Mouse (Mus musculus): ENCODE measurements around the gene Bcap29.
A peak's percentile ranks its signal among the peaks of the same experiment; 100 is the strongest.
"Not testable (repeated sequence)": the region's sequence is repeated elsewhere in the genome, so short reads cannot be mapped to it uniquely, and the experiment has no call there.

Bcap29 gene

GRCm38 (mm10) chr12:31634343-31635239, at the start of gene Bcap29:
Gene Bcap29 (minus strand): TSS chr12:31634658.
- peak; percentile 59 for DNase-seq (ENCODE audit: low read depth, low spot score)

GRCm38 (mm10) chr12:31667187-31667586, 32.7 kb upstream of the Bcap29 start:
- DNase-seq (ENCODE audit: low read depth, low spot score) = no peak

GRCm38 (mm10) chr12:31665999-31666398, 31.5 kb upstream of the Bcap29 start:
- no peak for DNase-seq (ENCODE audit: low read depth, low spot score)

- no peak for DNase-seq (ENCODE audit: low read depth, low spot score)
Measured at GRCm38 (mm10) chr12:31656841-31657240, 22.4 kb upstream of the Bcap29 start.

- DNase-seq (ENCODE audit: low read depth, low spot score) = no peak
Measured at GRCm38 (mm10) chr12:31654965-31655477, 20.6 kb upstream of the Bcap29 start.

GRCm38 (mm10) chr12:31654197-31654964, 19.9 kb upstream of the Bcap29 start, which contains the start of the genes Dus4l and Cog5:
Gene Dus4l (minus strand): TSS chr12:31654826.
Gene Cog5 (plus strand): TSS chr12:31654869.
- DNase-seq (ENCODE audit: low read depth, low spot score) = peak; percentile 89

- peak; percentile 34 for DNase-seq (ENCODE audit: low read depth, low spot score)
Measured at GRCm38 (mm10) chr12:31653611-31654010, 19.2 kb upstream of the Bcap29 start.

GRCm38 (mm10) chr12:31635240-31635607, 766 bp upstream of the Bcap29 start:
- DNase-seq (ENCODE audit: low read depth, low spot score) = no peak

GRCm38 (mm10) chr12:31633970-31634342, 502 bp downstream of the Bcap29 start:
- peak; percentile 52 for DNase-seq (ENCODE audit: low read depth, low spot score)

- DNase-seq (ENCODE audit: low read depth, low spot score) = not testable (repeated sequence)
Measured at GRCm38 (mm10) chr12:31628396-31628795, 6.1 kb downstream of the Bcap29 start.

GRCm38 (mm10) chr12:31625016-31625415, 9.4 kb downstream of the Bcap29 start:
- DNase-seq (ENCODE audit: low read depth, low spot score) = no peak

GRCm38 (mm10) chr12:31620106-31620505, 14.4 kb downstream of the Bcap29 start:
- DNase-seq (ENCODE audit: low read depth, low spot score) = no peak

GRCm38 (mm10) chr12:31613353-31613752, 21.1 kb downstream of the Bcap29 start:
- DNase-seq (ENCODE audit: low read depth, low spot score) = no peak

GRCm38 (mm10) chr12:31608138-31608537, 26.3 kb downstream of the Bcap29 start:
- DNase-seq (ENCODE audit: low read depth, low spot score) = no peak

- DNase-seq (ENCODE audit: low read depth, low spot score) = no peak
Measured at GRCm38 (mm10) chr12:31604894-31605293, 29.6 kb downstream of the Bcap29 start.

GRCm38 (mm10) chr12:31603586-31603985, 30.9 kb downstream of the Bcap29 start:
- DNase-seq (ENCODE audit: low read depth, low spot score) = no peak

GRCm38 (mm10) chr12:31594296-31594695, 40.2 kb downstream of the Bcap29 start:
- no peak for DNase-seq (ENCODE audit: low read depth, low spot score)

GRCm38 (mm10) chr12:31592011-31592410, 42.4 kb downstream of the Bcap29 start:
- no peak for DNase-seq (ENCODE audit: low read depth, low spot score)

- DNase-seq (ENCODE audit: low read depth, low spot score) = peak; percentile 77
Measured at GRCm38 (mm10) chr12:31583726-31584125, 50.7 kb downstream of the Bcap29 start.

GRCm38 (mm10) chr12:31582081-31582480, 52.4 kb downstream of the Bcap29 start:
- peak; percentile 58 for DNase-seq (ENCODE audit: low read depth, low spot score)

- DNase-seq (ENCODE audit: low read depth, low spot score) = no peak
Measured at GRCm38 (mm10) chr12:31581319-31581810, 53.1 kb downstream of the Bcap29 start.

Data from 3T3-L1 (cell line).